Mouse (Mus musculus): ENCODE measurements around the gene Fam207a.

Fam207a gene

GRCm38 (mm10) chr10:77515385-77516348, at the start of gene Fam207a:
Gene Fam207a (minus strand): TSS chr10:77515785.
- Histone ChIP-seq H3K27me3 (ENCODE audit: control insufficient read depth, insufficient read depth, low read length, poor library complexity, severe bottlenecking) (no peaks in the 10 kb centered on the region), H3K36me3 (ENCODE audit: control insufficient read depth, insufficient read depth, low read length, poor library complexity, severe bottlenecking) (peaks cover 6% of the 10 kb centered on the region; the same call in 1 of the 2 replicates)
- peak; percentile 97 for DNase-seq (ENCODE audit: low read depth, low spot score)

GRCm38 (mm10) chr10:77565005-77565404, 49.4 kb upstream of the Fam207a start:
- DNase-seq (ENCODE audit: low read depth, low spot score): no peak
- no peaks in the 10 kb centered on the region for H3K27me3 ChIP-seq (ENCODE audit: control insufficient read depth, insufficient read depth, low read length, poor library complexity, severe bottlenecking)
- no peaks in the 10 kb centered on the region; the same call in none of the 2 replicates for H3K36me3 ChIP-seq (ENCODE audit: control insufficient read depth, insufficient read depth, low read length, poor library complexity, severe bottlenecking)

- DNase-seq (ENCODE audit: low read depth, low spot score): no peak
- H3K27me3 ChIP-seq (ENCODE audit: control insufficient read depth, insufficient read depth, low read length, poor library complexity, severe bottlenecking): no peaks in the 10 kb centered on the region
- peaks cover 7% of the 10 kb centered on the region for H3K36me3 ChIP-seq (ENCODE audit: control insufficient read depth, insufficient read depth, low read length, poor library complexity, severe bottlenecking)
These were observed 45.9 kb upstream of the Fam207a start for GRCm38 (mm10) chr10:77561508-77561907.

- peaks cover 7% of the 10 kb centered on the region for H3K36me3 ChIP-seq (ENCODE audit: control insufficient read depth, insufficient read depth, low read length, poor library complexity, severe bottlenecking)
- H3K27me3 ChIP-seq (ENCODE audit: control insufficient read depth, insufficient read depth, low read length, poor library complexity, severe bottlenecking): no peaks in the 10 kb centered on the region
- no peak for DNase-seq (ENCODE audit: low read depth, low spot score)
These were observed 45.2 kb upstream of the Fam207a start for GRCm38 (mm10) chr10:77560830-77561229.

- DNase-seq (ENCODE audit: low read depth, low spot score): no peak
These were observed 44.5 kb upstream of the Fam207a start for GRCm38 (mm10) chr10:77560090-77560489.

GRCm38 (mm10) chr10:77557641-77558040, 42.1 kb upstream of the Fam207a start:
- peaks cover 8% of the 10 kb centered on the region for H3K36me3 ChIP-seq (ENCODE audit: control insufficient read depth, insufficient read depth, low read length, poor library complexity, severe bottlenecking)
- peak; percentile 34 for DNase-seq (ENCODE audit: low read depth, low spot score)
- no peaks in the 10 kb centered on the region for H3K27me3 ChIP-seq (ENCODE audit: control insufficient read depth, insufficient read depth, low read length, poor library complexity, severe bottlenecking)

More at GRCm38 (mm10) chr10:77560090-77560489, 44.5 kb upstream of the Fam207a start:
- H3K36me3 ChIP-seq (ENCODE audit: control insufficient read depth, insufficient read depth, low read length, poor library complexity, severe bottlenecking): peaks cover 8% of the 10 kb centered on the region
- H3K27me3 ChIP-seq (ENCODE audit: control insufficient read depth, insufficient read depth, low read length, poor library complexity, severe bottlenecking): no peaks in the 10 kb centered on the region

- H3K36me3 ChIP-seq (ENCODE audit: control insufficient read depth, insufficient read depth, low read length, poor library complexity, severe bottlenecking): peaks cover 8% of the 10 kb centered on the region
- no peak for DNase-seq (ENCODE audit: low read depth, low spot score)
- H3K27me3 ChIP-seq (ENCODE audit: control insufficient read depth, insufficient read depth, low read length, poor library complexity, severe bottlenecking): no peaks in the 10 kb centered on the region
These were observed 41.0 kb upstream of the Fam207a start for GRCm38 (mm10) chr10:77556631-77557030.

GRCm38 (mm10) chr10:77554918-77555317, 39.3 kb upstream of the Fam207a start:
- no peak for DNase-seq (ENCODE audit: low read depth, low spot score)
- peaks cover 8% of the 10 kb centered on the region for H3K36me3 ChIP-seq (ENCODE audit: control insufficient read depth, insufficient read depth, low read length, poor library complexity, severe bottlenecking)
- H3K27me3 ChIP-seq (ENCODE audit: control insufficient read depth, insufficient read depth, low read length, poor library complexity, severe bottlenecking): no peaks in the 10 kb centered on the region

GRCm38 (mm10) chr10:77553285-77553684, 37.7 kb upstream of the Fam207a start:
- no peak for DNase-seq (ENCODE audit: low read depth, low spot score)
- H3K27me3 ChIP-seq (ENCODE audit: control insufficient read depth, insufficient read depth, low read length, poor library complexity, severe bottlenecking): no peaks in the 10 kb centered on the region
- peaks cover 8% of the 10 kb centered on the region for H3K36me3 ChIP-seq (ENCODE audit: control insufficient read depth, insufficient read depth, low read length, poor library complexity, severe bottlenecking)

GRCm38 (mm10) chr10:77552162-77552561, 36.6 kb upstream of the Fam207a start:
- Histone ChIP-seq H3K27me3 (ENCODE audit: control insufficient read depth, insufficient read depth, low read length, poor library complexity, severe bottlenecking) (no peaks in the 10 kb centered on the region), H3K36me3 (ENCODE audit: control insufficient read depth, insufficient read depth, low read length, poor library complexity, severe bottlenecking) (peaks cover 7% of the 10 kb centered on the region)
- no peak for DNase-seq (ENCODE audit: low read depth, low spot score)

GRCm38 (mm10) chr10:77550874-77551273, 35.3 kb upstream of the Fam207a start:
- no peaks in the 10 kb centered on the region for H3K27me3 ChIP-seq (ENCODE audit: control insufficient read depth, insufficient read depth, low read length, poor library complexity, severe bottlenecking)
- H3K36me3 ChIP-seq (ENCODE audit: control insufficient read depth, insufficient read depth, low read length, poor library complexity, severe bottlenecking): peaks cover 8% of the 10 kb centered on the region
- DNase-seq (ENCODE audit: low read depth, low spot score): no peak

- Histone ChIP-seq H3K36me3 (ENCODE audit: control insufficient read depth, insufficient read depth, low read length, poor library complexity, severe bottlenecking) (peaks cover 9% of the 10 kb centered on the region), H3K27me3 (ENCODE audit: control insufficient read depth, insufficient read depth, low read length, poor library complexity, severe bottlenecking) (no peaks in the 10 kb centered on the region)
- no peak for DNase-seq (ENCODE audit: low read depth, low spot score)
These were observed 33.0 kb upstream of the Fam207a start for GRCm38 (mm10) chr10:77548576-77548975.

GRCm38 (mm10) chr10:77544916-77545315, 29.3 kb upstream of the Fam207a start:
- DNase-seq (ENCODE audit: low read depth, low spot score): no peak
- no peaks in the 10 kb centered on the region for H3K27me3 ChIP-seq (ENCODE audit: control insufficient read depth, insufficient read depth, low read length, poor library complexity, severe bottlenecking)

GRCm38 (mm10) chr10:77543226-77543625, 27.6 kb upstream of the Fam207a start:
- peak; percentile 76 for DNase-seq (ENCODE audit: low read depth, low spot score)
- Histone ChIP-seq H3K27me3 (ENCODE audit: control insufficient read depth, insufficient read depth, low read length, poor library complexity, severe bottlenecking) (no peaks in the 10 kb centered on the region), H3K36me3 (ENCODE audit: control insufficient read depth, insufficient read depth, low read length, poor library complexity, severe bottlenecking) (peaks cover 6% of the 10 kb centered on the region; the same call in 1 of the 2 replicates)

More at GRCm38 (mm10) chr10:77544916-77545315, 29.3 kb upstream of the Fam207a start:
- H3K36me3 ChIP-seq (ENCODE audit: control insufficient read depth, insufficient read depth, low read length, poor library complexity, severe bottlenecking): peaks cover 9% of the 10 kb centered on the region; the same call in 1 of the 2 replicates
